Mouse (Mus musculus): ENCODE measurements around the gene Cpeb2. TPM values are rescaled to one million over a fixed set of nuclear protein-coding genes. Genes with fewer than 3 reads are reported as not detected.

The Cpeb2 gene
- total RNA-seq, 2 experiments from 2014 or later = 9.6 to 12.0 TPM

- intact Hi-C loops (cut with DNase I) = no loop called here
- DNase-seq = no peak
Measured at GRCm38 (mm10) chr5:43303504-43303903, 70.5 kb downstream of the Cpeb2 start.

- intact Hi-C loops (cut with DNase I) = no loop called here
Measured at GRCm38 (mm10) chr5:43305449-43305848, 72.5 kb downstream of the Cpeb2 start.

GRCm38 (mm10) chr5:43309961-43310360 lies 77.0 kb downstream of the Cpeb2 start:
- DNase-seq = no peak
- intact Hi-C loops (cut with DNase I) = no loop called here

More at GRCm38 (mm10) chr5:43305449-43305848, 72.5 kb downstream of the Cpeb2 start:
- DNase-seq = no peak

- no peak for DNase-seq
- intact Hi-C loops (cut with DNase I) = no loop called here
Measured at GRCm38 (mm10) chr5:43324311-43324862, 91.4 kb downstream of the Cpeb2 start.

GRCm38 (mm10) chr5:43325561-43325960 lies 92.6 kb downstream of the Cpeb2 start:
- intact Hi-C loops (cut with DNase I) = no loop called here
- DNase-seq = no peak

- intact Hi-C loops (cut with DNase I) = no loop called here
- DNase-seq = no peak
Measured at GRCm38 (mm10) chr5:43328579-43328978, 95.6 kb downstream of the Cpeb2 start.

GRCm38 (mm10) chr5:43330260-43330659 lies 97.3 kb downstream of the Cpeb2 start:
- intact Hi-C loops (cut with DNase I) = no loop called here
- no peak for DNase-seq

GRCm38 (mm10) chr5:43334469-43334868 lies 101.5 kb downstream of the Cpeb2 start:
- intact Hi-C loops (cut with DNase I) = no loop called here

GRCm38 (mm10) chr5:43337212-43337611 lies 104.2 kb downstream of the Cpeb2 start:
- no peak for DNase-seq
- intact Hi-C loops (cut with DNase I) = no loop called here

More at GRCm38 (mm10) chr5:43334469-43334868, 101.5 kb downstream of the Cpeb2 start:
- DNase-seq = no peak

- intact Hi-C loops (cut with DNase I) = no loop called here
- no peak for DNase-seq
Measured at GRCm38 (mm10) chr5:43338771-43339475, 106.0 kb downstream of the Cpeb2 start.

All from gastrocnemius, postnatal 36 days (tissue).